Mouse (Mus musculus) midbrain, embryonic 11.5 days (tissue): Measurements from ENCODE around the gene Nrxn2. TPM values are rescaled to one million over a fixed set of nuclear protein-coding genes. Genes with fewer than 3 reads are reported as not detected.
A peak's percentile ranks its signal among the peaks of the same experiment; 100 is the strongest.

Experiments used
- ATAC-seq: fragments of 200-750 bp; cut with Nextera tagmentation; 2 replicates; pipeline ENCODE4 v1.8.0; 2017; ENCODE audit warnings: moderate TSS enrichment, moderate library complexity; ENCODE audit not compliant: low FRiP score
- DNase-seq: peaks from one replicate; pipeline ENCODE4 v3.0.0; 2015; ENCODE audit warnings: low spot score; ENCODE audit errors: missing footprints
- H3K27ac ChIP-seq: fragments of 300-500 bp; sonication (generic); 2 replicates; pipeline ENCODE4 v1.5.1; 2014; ENCODE audit warnings: low read depth, low read length
- H3K27me3 ChIP-seq: fragments of 300-500 bp; sonication (generic); 2 replicates; pipeline ENCODE4 v1.6.1; 2014; ENCODE audit warnings: mild to moderate bottlenecking, low read length, moderate library complexity, mixed read lengths; ENCODE audit not compliant: control insufficient read depth, insufficient read depth
- H3K36me3 ChIP-seq: fragments of 300-500 bp; sonication (generic); 2 replicates; pipeline ENCODE4 v1.6.1; 2014; ENCODE audit warnings: mild to moderate bottlenecking, low read length, moderate library complexity, mixed read lengths; ENCODE audit not compliant: control insufficient read depth, insufficient read depth
- H3K4me1 ChIP-seq: fragments of 300-500 bp; sonication (generic); 2 replicates; pipeline ENCODE4 v1.6.1; 2014; ENCODE audit warnings: low read length; ENCODE audit not compliant: control insufficient read depth, insufficient read depth
- H3K4me2 ChIP-seq: fragments of 300-500 bp; sonication (generic); 2 replicates; pipeline ENCODE4 v1.6.1; 2014; ENCODE audit warnings: mild to moderate bottlenecking, moderate library complexity
- H3K4me3 ChIP-seq: fragments of 300-500 bp; sonication (generic); 2 replicates; pipeline ENCODE4 v1.5.1; 2014; ENCODE audit warnings: low read depth, low read length
- H3K9ac ChIP-seq: fragments of 300-500 bp; sonication (generic); 2 replicates; pipeline ENCODE4 v1.6.1; 2014; ENCODE audit warnings: low read length
- H3K9me3 ChIP-seq: fragments of 300-500 bp; sonication (generic); 2 replicates; pipeline ENCODE4 v1.6.1; 2016; ENCODE audit warnings: low read length; ENCODE audit not compliant: control insufficient read depth
- WGBS: fragments of 180-500 bp; shearing (Covaris S2); extraction: QIAGEN DNeasy Blood & Tissue Kit; methylation state at CpG from one replicate; pipeline ENCODE4 v1.1.7; 2014; 5-methylcytosine and 5-hydroxymethylcytosine counted together
- polyA plus RNA-seq: library from polyadenylated mRNA; unstranded; fragments of >200 nt; fragmentation: Nextera tagmentation; extraction: Ambion mirVana; gene quantifications from 2 replicates; pipeline ENCODE4 v1.2.1, GENCODE M21; 2014

Nrxn2 gene
- polyA plus RNA-seq, 1 experiment from 2014 or later = 9.5 TPM

DNA sequence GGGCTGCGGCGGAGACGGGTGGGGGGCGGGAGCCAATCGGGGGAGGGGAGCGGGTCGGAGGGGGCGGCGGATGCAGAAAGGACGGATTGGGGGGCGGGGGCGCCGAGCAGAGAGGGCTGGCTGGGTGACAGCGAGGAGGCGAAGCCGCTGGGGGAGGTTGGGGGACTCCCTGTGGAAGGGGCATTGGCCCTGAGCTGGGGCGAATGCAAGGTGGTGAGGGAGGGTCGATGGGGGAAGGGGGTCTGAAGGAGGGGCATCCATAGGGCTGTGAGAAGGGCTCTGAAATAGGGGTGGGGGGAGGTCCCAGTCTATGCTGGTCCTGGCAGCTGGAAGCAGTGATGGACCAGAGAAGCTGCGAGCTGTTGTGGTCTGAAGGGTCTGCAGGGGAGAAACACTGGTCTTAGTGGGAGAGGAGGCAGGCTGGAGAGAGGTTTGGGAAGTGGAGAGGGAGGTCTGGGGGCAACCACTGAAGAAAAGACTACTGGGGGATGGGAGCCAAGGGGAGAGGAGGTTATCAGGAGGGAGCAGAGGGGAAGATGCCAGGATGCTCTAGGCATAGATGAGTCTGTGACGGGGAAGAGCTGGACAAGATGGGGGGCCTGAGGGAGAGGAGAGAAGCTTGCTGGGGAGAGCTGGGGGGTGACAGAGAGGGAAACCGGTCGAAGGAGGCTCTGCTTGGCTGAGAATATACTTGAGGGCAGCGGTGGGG is 607 bp downstream of the Nrxn2 start:
- Histone ChIP-seq H3K27me3 (peaks cover 17% of the 10 kb centered on the region), H3K4me1 (peaks cover 47% of the 10 kb centered on the region), H3K4me2 (peak overlapping the region; percentile 84), H3K27ac (0 out of 2 replicates have a peak overlapping the region, but pooled peaks have one; percentile 8), H3K4me3 (peak overlapping the region; percentile 51), H3K9ac (peak overlapping the region; percentile 73), H3K9me3 (no peaks in the 10 kb centered on the region), H3K36me3 (no peaks in the 10 kb centered on the region)
- DNase-seq (peak; percentile 91), ATAC-seq (peak; percentile 22)
- WGBS = 7% methylated on average over 22 of the region's 23 CpGs

DNA sequence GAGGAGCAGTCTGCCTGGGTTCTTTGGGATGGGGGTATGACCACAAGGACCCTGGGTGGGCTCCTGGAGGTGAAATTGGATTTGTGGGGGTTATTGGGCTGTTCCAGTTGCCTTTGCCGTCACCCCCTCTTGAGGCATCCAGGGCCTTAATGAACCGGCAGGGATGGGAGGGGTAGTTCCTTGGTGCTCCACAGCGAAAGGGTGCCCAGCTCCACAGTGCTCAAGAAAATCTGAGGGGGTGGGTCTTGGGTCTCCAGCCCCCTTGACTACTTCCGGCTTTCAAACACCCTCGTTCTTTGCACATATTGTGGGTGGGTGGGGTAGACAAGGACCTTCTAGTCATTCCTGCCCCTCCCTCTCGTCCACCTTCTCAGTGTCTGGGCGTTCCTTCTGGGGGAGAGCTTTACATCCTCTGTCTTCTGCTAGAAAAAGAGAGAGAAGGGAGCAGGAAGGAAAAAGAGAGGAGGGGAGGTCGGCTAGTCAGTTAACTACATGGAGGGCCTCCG is 1.3 kb downstream of the Nrxn2 start:
- Histone ChIP-seq H3K27ac (no peak overlapping the region), H3K4me2 (peak overlapping the region; percentile 84), H3K27me3 (peaks cover 17% of the 10 kb centered on the region), H3K9me3 (no peaks in the 10 kb centered on the region), H3K4me1 (peaks cover 44% of the 10 kb centered on the region), H3K9ac (peak overlapping the region; percentile 73), H3K4me3 (peak overlapping the region; percentile 51), H3K36me3 (no peaks in the 10 kb centered on the region)
- DNase-seq = no peak
- WGBS = 60% methylated on average over 9 of the region's 9 CpGs
- no peak for ATAC-seq

DNA sequence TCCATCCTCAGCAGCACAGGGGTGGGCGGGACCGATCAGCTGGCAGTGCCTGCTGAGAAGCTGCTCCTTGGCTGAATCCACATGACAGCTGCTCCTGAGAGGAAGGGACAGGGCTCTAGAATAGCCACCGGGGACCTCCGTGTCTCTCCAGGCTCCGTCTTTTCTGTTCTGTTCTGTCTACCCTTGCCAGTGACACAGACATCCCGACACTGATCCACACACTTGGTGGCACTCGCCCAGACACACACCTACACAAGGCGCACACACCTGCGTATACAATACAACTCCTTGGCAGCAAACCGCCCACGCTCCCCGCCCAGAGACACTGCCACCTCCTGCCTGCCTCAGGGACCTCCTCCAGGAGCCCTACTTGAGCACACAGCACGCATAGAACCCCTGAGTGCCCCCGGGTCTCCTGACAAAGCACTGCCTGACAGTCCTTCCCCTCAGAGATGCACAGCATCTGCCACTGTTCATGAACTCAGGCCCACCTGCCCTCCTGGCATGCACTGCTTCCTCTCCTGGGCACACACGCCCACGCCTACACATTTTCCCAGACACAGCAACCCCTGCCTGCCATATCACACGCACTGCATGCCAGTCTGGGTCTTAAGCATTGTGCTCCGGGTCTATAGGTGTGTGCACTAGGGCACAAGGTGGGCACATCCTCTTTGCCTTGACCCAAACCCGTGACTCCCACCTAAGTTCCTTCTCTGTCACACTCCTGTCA is 2.1 kb downstream of the Nrxn2 start:
- H3K36me3 ChIP-seq = no peaks in the 10 kb centered on the region
- no peak for DNase-seq
- 61% methylated on average over 19 of the region's 19 CpGs for whole genome bisulfite sequencing
- no peaks in the 10 kb centered on the region for H3K9me3 ChIP-seq
- ATAC-seq = no peak
- peak overlapping the region; percentile 10; the same call in 1 of the 2 replicates for H3K9ac ChIP-seq
- H3K27me3 ChIP-seq = peaks cover 17% of the 10 kb centered on the region
- peak overlapping the region; percentile 84 for H3K4me2 ChIP-seq
- H3K27ac ChIP-seq = no peak overlapping the region
- H3K4me1 ChIP-seq = peaks cover 41% of the 10 kb centered on the region
- H3K4me3 ChIP-seq = peak overlapping the region; percentile 51

DNA sequence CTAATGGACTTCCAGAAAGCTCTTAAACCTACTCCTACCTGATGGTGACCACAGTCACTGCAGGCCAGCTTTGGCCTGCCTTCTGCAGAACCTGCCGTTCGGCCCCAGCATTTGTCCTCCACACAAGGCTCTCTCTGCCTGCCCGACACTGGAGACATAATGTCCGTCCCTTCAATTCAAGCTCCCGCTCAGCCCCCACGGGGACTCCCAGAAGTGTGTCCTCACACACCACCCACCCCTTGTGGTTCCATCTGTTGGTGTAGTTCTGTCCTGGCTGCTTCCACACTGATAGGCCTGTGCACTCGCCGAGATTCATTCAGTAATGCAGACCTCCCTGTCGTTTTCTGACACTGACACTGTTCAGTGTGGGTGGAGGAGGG is 2.7 kb downstream of the Nrxn2 start:
- no peaks in the 10 kb centered on the region for H3K36me3 ChIP-seq
- H3K9me3 ChIP-seq = no peaks in the 10 kb centered on the region
- H3K4me1 ChIP-seq = peaks cover 36% of the 10 kb centered on the region
- ATAC-seq (no peak), DNase-seq (no peak)
- no peak overlapping the region for H3K27ac ChIP-seq
- no peak overlapping the region for H3K4me2 ChIP-seq
- no peak overlapping the region for H3K9ac ChIP-seq
- peaks cover 22% of the 10 kb centered on the region for H3K27me3 ChIP-seq
- H3K4me3 ChIP-seq = no peak overlapping the region
- 82% methylated on average over 9 of the region's 9 CpGs for whole genome bisulfite sequencing

DNA sequence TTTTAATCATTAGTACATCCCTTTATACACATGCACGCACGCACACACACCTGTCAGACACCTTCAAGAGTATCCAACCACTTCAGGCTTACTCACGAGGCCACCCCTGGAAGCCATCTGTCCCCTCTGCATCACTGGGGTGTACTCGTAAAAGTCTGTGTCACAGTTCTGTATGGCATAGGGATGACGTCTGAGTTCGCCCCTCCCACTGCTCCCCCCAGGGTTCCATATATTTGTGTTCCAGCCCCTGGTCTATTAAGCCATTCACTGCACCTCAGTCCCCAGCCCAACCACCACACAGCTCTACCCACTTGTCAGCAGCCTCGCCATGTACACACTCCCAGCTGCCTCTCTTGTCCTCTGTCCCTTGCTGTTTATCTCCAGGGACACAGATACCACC is 3.5 kb downstream of the Nrxn2 start:
- Histone ChIP-seq H3K9me3 (no peaks in the 10 kb centered on the region), H3K27ac (no peak overlapping the region), H3K4me3 (no peak overlapping the region), H3K27me3 (peaks cover 30% of the 10 kb centered on the region), H3K4me2 (no peak overlapping the region), H3K4me1 (peaks cover 28% of the 10 kb centered on the region), H3K36me3 (no peaks in the 10 kb centered on the region), H3K9ac (no peak overlapping the region)
- WGBS = 82% methylated on average over 7 of the region's 7 CpGs
- ATAC-seq (no peak), DNase-seq (no peak)

DNA sequence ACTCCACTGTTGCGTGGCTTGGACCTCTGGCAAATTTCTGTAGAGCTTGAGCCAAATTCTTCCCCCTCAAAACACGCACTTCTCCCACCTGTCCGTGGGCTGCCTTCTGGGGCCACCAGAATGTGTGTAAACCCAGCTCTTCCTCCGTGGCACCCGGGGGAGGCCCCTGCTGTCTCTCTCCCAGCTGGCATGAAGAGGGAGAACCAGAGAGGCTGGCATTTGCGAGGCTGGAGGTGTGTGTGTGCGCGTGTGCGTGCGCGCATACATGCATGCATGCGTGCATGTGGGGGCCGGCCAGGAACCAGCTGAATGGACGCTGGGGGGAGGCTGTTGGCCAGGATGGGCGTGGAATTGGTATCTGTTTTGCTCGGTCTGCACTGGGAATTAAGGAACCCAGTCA is 4.7 kb downstream of the Nrxn2 start:
- no peak for ATAC-seq
- peaks cover 42% of the 10 kb centered on the region for H3K27me3 ChIP-seq
- H3K9me3 ChIP-seq = no peaks in the 10 kb centered on the region
- DNase-seq = no peak
- H3K4me2 ChIP-seq = no peak overlapping the region
- no peak overlapping the region for H3K9ac ChIP-seq
- H3K36me3 ChIP-seq = no peaks in the 10 kb centered on the region
- no peak overlapping the region for H3K27ac ChIP-seq
- WGBS = 86% methylated on average over 16 of the region's 16 CpGs
- H3K4me1 ChIP-seq = peaks cover 27% of the 10 kb centered on the region
- no peak overlapping the region for H3K4me3 ChIP-seq

DNA sequence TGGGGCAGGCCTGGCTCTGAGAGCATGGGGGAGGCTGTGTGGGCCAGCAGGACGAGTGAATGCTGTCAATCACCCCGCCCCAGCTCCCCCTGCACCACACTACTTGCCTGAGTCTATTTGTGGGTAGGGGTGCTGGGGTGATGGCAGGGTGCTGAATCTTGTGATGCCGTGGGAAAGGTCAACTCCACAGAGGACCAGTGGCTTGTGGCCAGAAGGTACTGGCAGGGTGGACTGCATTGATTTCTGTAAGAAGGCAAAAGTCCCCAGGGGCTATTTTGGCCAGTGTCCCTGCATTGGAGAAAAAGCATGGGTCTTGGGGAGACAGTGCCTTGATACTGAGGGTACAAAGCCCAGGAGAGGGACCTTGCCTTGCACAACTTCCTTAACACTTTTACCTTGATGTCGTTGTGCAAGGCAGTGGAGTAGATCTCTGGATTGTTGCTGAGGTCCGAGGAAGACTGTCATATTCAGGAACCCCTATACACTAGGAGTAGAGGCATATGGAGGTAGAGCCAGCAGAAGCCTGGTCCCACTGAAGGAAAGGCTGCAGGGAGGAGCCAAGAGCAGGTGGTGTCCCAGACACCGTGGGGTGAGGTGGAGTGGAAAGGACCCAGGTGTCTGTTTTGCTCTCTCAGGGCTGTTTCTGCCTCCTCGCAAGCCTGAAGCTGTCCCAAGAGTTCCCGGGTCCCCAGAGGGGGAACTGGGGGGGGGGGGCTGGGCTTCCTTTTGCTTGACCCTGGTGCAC is 5.8 kb downstream of the Nrxn2 start:
- H3K27me3 ChIP-seq = peaks cover 53% of the 10 kb centered on the region
- H3K9ac ChIP-seq = no peak overlapping the region
- H3K4me1 ChIP-seq = peaks cover 32% of the 10 kb centered on the region
- WGBS = 69% methylated on average over 8 of the region's 8 CpGs
- no peak overlapping the region for H3K4me2 ChIP-seq
- H3K27ac ChIP-seq = no peak overlapping the region
- DNase-seq = no peak
- no peak for ATAC-seq
- H3K36me3 ChIP-seq = no peaks in the 10 kb centered on the region
- no peak overlapping the region for H3K4me3 ChIP-seq
- H3K9me3 ChIP-seq = no peaks in the 10 kb centered on the region

DNA sequence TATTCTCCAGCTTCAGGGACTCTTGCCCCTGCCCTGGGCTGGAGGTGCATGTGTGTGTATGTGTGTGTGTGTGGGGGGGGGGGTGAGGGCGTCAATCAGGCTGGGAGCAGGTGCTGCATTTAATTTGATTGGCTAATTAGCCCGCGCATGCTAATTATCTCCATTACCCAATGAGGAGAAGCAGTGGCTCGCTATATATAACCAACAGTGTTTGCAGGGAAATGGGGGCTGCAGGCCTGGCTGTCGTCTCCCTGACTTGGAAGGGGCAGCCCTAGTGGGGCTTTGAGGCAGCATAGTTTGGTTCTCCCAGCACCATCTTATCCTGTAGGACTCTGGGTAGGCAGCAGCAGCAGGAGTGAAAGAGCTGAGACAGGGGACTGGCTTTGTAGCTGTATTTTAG is 7.1 kb downstream of the Nrxn2 start:
- ATAC-seq (no peak), DNase-seq (no peak)
- no peak overlapping the region for H3K27ac ChIP-seq
- 47% methylated on average over 5 of the region's 5 CpGs for WGBS
- no peaks in the 10 kb centered on the region for H3K9me3 ChIP-seq
- H3K4me1 ChIP-seq = peaks cover 24% of the 10 kb centered on the region
- H3K4me3 ChIP-seq = no peak overlapping the region
- peaks cover 50% of the 10 kb centered on the region for H3K27me3 ChIP-seq
- no peaks in the 10 kb centered on the region for H3K36me3 ChIP-seq
- H3K4me2 ChIP-seq = no peak overlapping the region
- no peak overlapping the region for H3K9ac ChIP-seq
